Mouse (Mus musculus): ENCODE measurements around the gene Usp29. TPM values are rescaled to one million over a fixed set of nuclear protein-coding genes. Genes with fewer than 3 reads are reported as not detected.
"Not testable (repeated sequence)": the region's sequence is repeated elsewhere in the genome, so short reads cannot be mapped to it uniquely, and the experiment has no call there.

The Usp29 gene
- polyA plus RNA-seq, 1 experiment from 2014 or later: 17.5 TPM

DNA sequence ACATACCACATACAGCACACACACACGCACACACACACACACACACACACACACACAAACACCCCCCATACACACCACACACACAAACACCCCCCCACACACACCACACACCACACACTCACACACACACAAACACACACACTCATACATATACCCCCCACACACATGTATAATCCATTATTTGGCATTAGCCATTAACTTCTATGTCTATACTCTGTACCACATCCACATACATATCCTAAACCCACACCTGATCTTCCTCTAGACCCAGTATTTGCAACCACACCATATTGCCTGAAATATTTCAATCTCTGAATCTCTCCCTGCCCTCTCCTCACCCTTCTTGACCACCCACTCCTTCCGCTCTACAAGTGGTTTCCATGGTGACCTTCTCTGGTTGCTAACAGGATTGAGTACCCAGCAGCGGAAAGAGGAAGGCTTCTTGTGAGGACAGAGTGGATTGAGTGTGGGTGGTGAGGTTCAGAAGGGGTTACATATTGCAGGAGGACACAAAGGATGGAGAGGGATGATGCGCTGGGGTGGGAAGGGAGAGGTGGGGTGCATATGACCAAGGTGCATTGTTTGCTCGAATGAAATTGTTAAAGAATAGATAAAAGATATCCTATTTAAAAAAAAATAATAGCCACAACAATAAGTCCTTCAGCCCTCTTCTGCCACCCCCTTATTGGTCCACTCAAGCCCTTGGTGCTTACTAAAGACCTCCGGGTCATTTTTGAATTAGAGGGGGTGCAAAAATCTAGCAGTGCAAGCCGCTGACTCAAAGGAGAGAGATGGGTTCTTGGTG, 195.8 kb downstream of the Usp29 start:
- H3K9me3 ChIP-seq: no peaks in the 10 kb centered on the region
- peaks cover 3% of the 10 kb centered on the region; the same call in 1 of the 2 replicates for H3K4me1 ChIP-seq
- H3K36me3 ChIP-seq: no peaks in the 10 kb centered on the region
- no peak overlapping the region for H3K27ac ChIP-seq
- no peak overlapping the region for H3K4me3 ChIP-seq
- no peak overlapping the region for H3K4me2 ChIP-seq (replicated peaks)
- H3K27me3 ChIP-seq (replicated peaks): no peaks in the 10 kb centered on the region
- ATAC-seq (ENCODE audit: low FRiP score, low read depth): no peak
- WGBS: 59% methylated on average over 7 of the region's 7 CpGs
- no peak overlapping the region for H3K9ac ChIP-seq

DNA sequence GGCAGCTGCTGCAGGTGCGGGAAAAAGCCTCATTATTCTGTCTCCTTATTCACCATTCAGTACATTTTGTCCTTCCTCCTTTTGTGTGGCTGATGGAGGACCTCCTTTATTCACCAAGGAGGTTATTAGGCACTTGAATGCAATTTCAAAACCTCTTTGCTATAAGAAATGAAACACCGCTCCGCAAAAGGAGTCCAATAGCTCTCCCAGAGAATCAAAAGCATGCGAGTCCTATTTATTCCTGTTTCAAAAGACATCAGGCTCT, 196.3 kb downstream of the Usp29 start:
- H3K4me3 ChIP-seq: no peak overlapping the region
- no peaks in the 10 kb centered on the region for H3K27me3 ChIP-seq (replicated peaks)
- no peak overlapping the region for H3K9ac ChIP-seq
- no peak overlapping the region for H3K27ac ChIP-seq
- no peaks in the 10 kb centered on the region for H3K9me3 ChIP-seq
- no peaks in the 10 kb centered on the region for H3K36me3 ChIP-seq
- no peak for ATAC-seq (ENCODE audit: low FRiP score, low read depth)
- WGBS: 57% methylated on average over 4 of the region's 4 CpGs
- H3K4me2 ChIP-seq (replicated peaks): no peak overlapping the region
- peaks cover 3% of the 10 kb centered on the region; the same call in 1 of the 2 replicates for H3K4me1 ChIP-seq

DNA sequence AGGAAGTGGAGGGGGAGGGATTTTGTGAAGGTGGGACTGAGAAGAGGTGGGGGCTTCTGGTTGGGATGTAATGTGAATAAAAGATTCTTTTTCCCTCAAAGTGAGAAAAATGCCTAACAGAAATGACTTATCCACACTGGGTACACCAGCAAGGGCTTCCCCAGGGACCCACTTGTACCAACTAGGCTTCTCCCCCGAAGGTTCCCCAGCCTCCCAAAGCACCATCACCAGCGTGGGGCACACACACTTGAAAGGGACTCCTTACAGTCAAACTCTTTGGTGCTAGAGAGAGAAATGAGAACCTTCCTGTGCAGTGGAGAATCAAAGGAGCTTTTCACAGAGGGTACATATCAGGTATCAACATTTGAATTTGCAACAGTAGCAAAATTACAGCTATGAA, 198.9 kb downstream of the Usp29 start:
- Histone ChIP-seq H3K9ac (no peak overlapping the region), H3K27ac (no peak overlapping the region), H3K9me3 (no peaks in the 10 kb centered on the region), H3K27me3 (replicated peaks) (no peaks in the 10 kb centered on the region), H3K4me2 (replicated peaks) (no peak overlapping the region), H3K4me3 (no peak overlapping the region), H3K4me1 (peaks cover 3% of the 10 kb centered on the region; the same call in 1 of the 2 replicates), H3K36me3 (no peaks in the 10 kb centered on the region)
- ATAC-seq (ENCODE audit: low FRiP score, low read depth): no peak
- WGBS: 68% methylated on average over 2 of the region's 2 CpGs

DNA sequence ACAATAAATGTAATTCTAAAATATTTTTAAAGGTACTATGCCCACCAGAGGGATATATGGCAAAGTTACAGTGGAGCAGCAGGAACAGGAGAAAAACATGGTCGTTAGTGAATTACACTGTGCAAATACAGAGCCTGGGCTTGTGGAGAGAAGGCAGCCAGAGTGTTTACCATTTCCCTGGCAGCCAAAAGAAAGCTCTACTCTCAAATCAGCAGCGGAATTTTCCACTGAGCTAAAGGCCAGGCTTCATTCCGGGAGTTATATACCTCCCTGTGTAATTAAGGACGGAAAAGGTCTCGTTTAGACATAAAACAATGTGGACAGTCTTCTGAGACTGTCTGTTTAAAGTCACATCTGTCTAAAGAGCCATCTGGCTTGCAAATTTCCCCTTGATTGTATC, 204.4 kb downstream of the Usp29 start:
- Histone ChIP-seq H3K4me2 (replicated peaks) (no peak overlapping the region), H3K9ac (no peak overlapping the region), H3K36me3 (no peaks in the 10 kb centered on the region), H3K27me3 (replicated peaks) (no peaks in the 10 kb centered on the region), H3K4me3 (no peak overlapping the region), H3K9me3 (no peaks in the 10 kb centered on the region), H3K4me1 (no peaks in the 10 kb centered on the region), H3K27ac (no peak overlapping the region)
- no peak for ATAC-seq (ENCODE audit: low FRiP score, low read depth)
- WGBS: 67% methylated on average over 5 of the region's 5 CpGs

DNA sequence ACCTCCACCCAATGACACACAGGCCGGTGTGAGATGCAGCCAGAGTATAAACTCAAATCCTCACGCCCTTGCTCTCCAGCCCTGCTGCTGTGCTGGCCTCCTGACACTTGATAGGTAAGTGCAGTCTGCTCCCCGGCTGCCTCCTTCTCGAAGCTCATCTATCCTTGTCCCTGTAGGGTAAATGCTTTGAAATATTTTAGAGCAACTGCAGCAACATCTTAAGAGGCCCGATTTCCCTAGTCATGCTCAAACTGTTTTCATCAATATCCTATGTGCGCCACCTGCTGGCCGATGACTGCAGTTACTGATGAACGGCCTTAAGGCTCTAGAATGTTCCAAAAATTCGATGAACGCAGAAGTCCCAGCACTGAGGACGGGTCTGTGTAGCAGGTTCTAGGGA, 206.7 kb downstream of the Usp29 start:
- 47% methylated on average over 11 of the region's 11 CpGs for WGBS
- no peaks in the 10 kb centered on the region for H3K27me3 ChIP-seq (replicated peaks)
- no peak overlapping the region for H3K4me3 ChIP-seq
- H3K36me3 ChIP-seq: no peaks in the 10 kb centered on the region
- no peaks in the 10 kb centered on the region for H3K4me1 ChIP-seq
- no peaks in the 10 kb centered on the region for H3K9me3 ChIP-seq
- H3K27ac ChIP-seq: no peak overlapping the region
- ATAC-seq (ENCODE audit: low FRiP score, low read depth): peak; percentile 41; the same call in 1 of the 2 replicates
- no peak overlapping the region for H3K4me2 ChIP-seq (replicated peaks)
- H3K9ac ChIP-seq: no peak overlapping the region

DNA sequence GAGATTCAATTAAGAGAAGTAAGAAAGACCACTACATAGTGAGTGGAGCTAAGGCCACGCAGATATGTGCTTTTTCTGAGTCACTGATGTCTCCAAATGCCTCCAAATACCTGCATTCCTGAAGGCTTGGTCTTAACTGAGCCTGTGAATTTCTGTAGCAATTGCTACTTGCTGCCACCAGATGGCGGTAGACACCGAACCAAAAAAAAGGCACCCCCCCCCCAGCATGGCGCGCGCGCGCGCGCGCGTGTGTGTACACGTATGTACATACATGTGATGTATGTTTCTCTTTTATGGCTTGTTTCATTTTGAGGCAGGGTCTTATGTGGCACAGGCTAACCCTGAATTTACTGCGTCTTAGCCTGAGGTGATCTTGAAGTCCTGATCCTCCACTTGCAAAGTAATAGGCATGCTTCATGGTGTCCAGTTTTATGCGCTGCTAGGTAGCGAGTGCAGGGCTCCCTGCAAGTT, 210.4 kb downstream of the Usp29 start:
- Histone ChIP-seq H3K9me3 (no peaks in the 10 kb centered on the region), H3K4me2 (replicated peaks) (peak overlapping the region; percentile 47)
- WGBS: 20% methylated on average over 16 of the region's 16 CpGs

DNA sequence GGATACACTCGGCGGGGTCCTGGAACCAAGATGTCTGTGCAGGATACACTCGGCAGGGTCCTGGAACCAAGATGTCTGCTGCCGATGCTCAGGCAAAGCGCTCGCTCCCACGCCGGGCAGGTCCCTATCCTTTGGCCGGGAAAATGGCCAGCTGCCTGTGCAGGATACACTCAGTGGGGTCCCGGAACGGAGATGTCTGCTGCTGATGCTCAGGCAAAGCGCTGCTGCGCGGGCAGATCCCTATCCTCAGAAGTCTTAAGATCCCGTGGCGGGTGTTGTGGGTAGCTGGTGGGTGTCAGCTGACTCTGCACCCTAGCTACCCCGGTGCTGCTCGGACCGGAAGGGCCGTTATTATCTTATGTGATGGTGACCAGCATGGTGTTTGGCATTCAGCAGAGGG, 217.7 kb downstream of the Usp29 start:
- not testable (repeated sequence) for H3K9ac ChIP-seq; H3K4me3 ChIP-seq; H3K9me3 ChIP-seq; H3K4me1 ChIP-seq; H3K4me2 ChIP-seq (replicated peaks); ATAC-seq (ENCODE audit: low FRiP score, low read depth); H3K27ac ChIP-seq; H3K36me3 ChIP-seq; H3K27me3 ChIP-seq (replicated peaks)
- 92% methylated on average over 20 of the region's 20 CpGs for WGBS

More for the DNA sequence above, 210.4 kb downstream of the Usp29 start:
- H3K9ac ChIP-seq: no peak overlapping the region
- ATAC-seq (ENCODE audit: low FRiP score, low read depth): peak; percentile 64; the same call in 1 of the 2 replicates
- no peaks in the 10 kb centered on the region for H3K36me3 ChIP-seq
- H3K4me1 ChIP-seq: no peaks in the 10 kb centered on the region
- no peaks in the 10 kb centered on the region for H3K27me3 ChIP-seq (replicated peaks)
- H3K4me3 ChIP-seq: no peak overlapping the region
- no peak overlapping the region for H3K27ac ChIP-seq

DNA sequence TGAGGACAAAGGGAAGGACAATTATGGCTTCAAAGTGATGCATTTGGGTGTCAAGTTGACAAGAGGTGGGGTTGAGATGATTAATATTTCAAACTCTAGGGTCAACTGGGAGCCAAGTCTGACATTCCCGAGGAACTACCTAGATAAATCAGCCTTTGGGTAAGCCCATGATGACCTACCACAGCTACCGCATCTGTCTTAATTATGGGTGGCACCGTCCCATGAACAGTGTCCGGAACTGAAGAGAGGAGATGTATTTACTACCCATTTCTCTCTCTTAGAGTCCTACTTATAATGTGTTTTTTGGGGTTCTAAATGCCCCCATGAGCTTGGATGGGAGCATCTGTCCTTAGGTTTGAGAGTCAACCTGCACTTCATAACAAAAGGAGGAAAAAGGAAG, 226.2 kb downstream of the Usp29 start:
- Histone ChIP-seq H3K9ac (no peak overlapping the region), H3K27ac (no peak overlapping the region), H3K9me3 (no peaks in the 10 kb centered on the region), H3K36me3 (no peaks in the 10 kb centered on the region), H3K4me1 (no peaks in the 10 kb centered on the region), H3K4me2 (replicated peaks) (no peak overlapping the region), H3K4me3 (no peak overlapping the region), H3K27me3 (replicated peaks) (no peaks in the 10 kb centered on the region)
- ATAC-seq (ENCODE audit: low FRiP score, low read depth): no peak
- WGBS: 85% methylated on average over 4 of the region's 4 CpGs

DNA sequence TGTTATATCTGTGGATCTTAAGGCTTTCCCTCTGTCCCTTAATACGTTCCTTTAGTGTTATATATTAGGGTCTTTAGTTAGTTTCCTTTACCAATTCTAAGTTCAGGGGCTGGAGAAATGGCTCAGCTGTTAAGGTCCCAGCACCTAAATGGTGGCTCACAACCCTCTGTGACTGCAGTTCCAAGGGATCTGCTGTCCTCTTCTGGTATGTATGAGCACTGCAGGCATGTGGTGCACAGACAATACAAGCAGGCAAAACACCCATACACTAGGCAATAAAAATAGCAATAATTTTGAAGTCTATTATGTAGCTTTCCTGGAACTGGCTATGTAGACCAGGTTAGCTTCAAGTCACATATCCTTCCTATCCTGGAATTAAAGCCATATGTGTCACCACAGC, 228.2 kb downstream of the Usp29 start:
- H3K27ac ChIP-seq: no peak overlapping the region
- no peaks in the 10 kb centered on the region for H3K36me3 ChIP-seq
- H3K9ac ChIP-seq: no peak overlapping the region
- H3K4me2 ChIP-seq (replicated peaks): no peak overlapping the region
- no peaks in the 10 kb centered on the region for H3K27me3 ChIP-seq (replicated peaks)
- no peaks in the 10 kb centered on the region for H3K9me3 ChIP-seq
- 90% methylated on average over 1 of the region's 1 CpGs for WGBS
- no peak overlapping the region for H3K4me3 ChIP-seq
- ATAC-seq (ENCODE audit: low FRiP score, low read depth): no peak
- H3K4me1 ChIP-seq: no peaks in the 10 kb centered on the region

DNA sequence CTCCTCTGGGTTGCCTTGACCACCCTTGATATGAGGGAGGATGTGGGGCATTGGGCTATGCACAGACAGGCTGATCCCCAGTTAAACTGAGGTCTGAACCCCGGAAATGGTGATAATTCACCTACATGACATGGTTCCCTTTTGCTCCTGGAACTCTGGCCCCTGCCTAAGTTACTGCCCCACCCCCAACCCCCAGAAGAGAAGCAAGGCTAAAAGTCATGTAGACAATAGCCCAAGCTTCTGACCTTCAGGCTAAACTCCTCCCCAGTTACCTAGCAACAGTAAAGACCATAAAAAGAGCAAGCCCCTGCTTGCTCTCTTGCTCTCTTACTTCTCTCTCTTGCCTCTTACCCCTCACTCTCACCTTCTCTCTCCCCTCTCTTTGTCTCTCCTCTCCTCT, 243.2 kb downstream of the Usp29 start:
- H3K9me3 ChIP-seq: peaks cover 7% of the 10 kb centered on the region; the same call in 1 of the 2 replicates
- no peak for ATAC-seq (ENCODE audit: low FRiP score, low read depth)
- H3K27me3 ChIP-seq (replicated peaks): no peaks in the 10 kb centered on the region
- no peak overlapping the region for H3K27ac ChIP-seq
- H3K4me3 ChIP-seq: no peak overlapping the region
- no peaks in the 10 kb centered on the region for H3K36me3 ChIP-seq
- H3K9ac ChIP-seq: no peak overlapping the region
- WGBS: 64% methylated on average over 1 of the region's 1 CpGs
- H3K4me2 ChIP-seq (replicated peaks): no peak overlapping the region
- no peaks in the 10 kb centered on the region for H3K4me1 ChIP-seq

DNA sequence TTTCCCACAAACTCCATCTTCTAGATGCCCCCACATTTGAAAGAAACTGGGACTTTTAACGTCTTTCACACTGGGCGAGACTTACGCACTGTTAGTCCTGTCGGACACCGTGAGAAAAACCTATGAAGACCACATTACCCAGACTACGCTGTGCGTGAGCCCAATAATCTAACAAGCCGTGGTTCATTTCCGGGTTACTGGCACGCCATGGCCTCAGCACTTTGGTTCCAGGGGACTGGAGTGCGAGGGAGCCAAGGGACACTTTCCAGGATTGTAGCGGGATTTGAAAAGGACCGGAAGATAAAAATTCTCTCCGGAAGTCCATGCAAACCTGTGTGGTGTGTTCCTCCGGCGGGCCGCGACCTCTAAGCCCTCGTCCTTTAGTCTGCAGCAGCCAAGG, 246.5 kb downstream of the Usp29 start:
- H3K4me2 ChIP-seq (replicated peaks): no peak overlapping the region
- H3K27me3 ChIP-seq (replicated peaks): no peaks in the 10 kb centered on the region
- no peak overlapping the region for H3K4me3 ChIP-seq
- WGBS: 94% methylated on average over 19 of the region's 19 CpGs
- H3K27ac ChIP-seq: no peak overlapping the region
- ATAC-seq (ENCODE audit: low FRiP score, low read depth): no peak
- no peaks in the 10 kb centered on the region for H3K4me1 ChIP-seq
- peaks cover 7% of the 10 kb centered on the region; the same call in 1 of the 2 replicates for H3K9me3 ChIP-seq
- H3K36me3 ChIP-seq: no peaks in the 10 kb centered on the region
- H3K9ac ChIP-seq: no peak overlapping the region

DNA sequence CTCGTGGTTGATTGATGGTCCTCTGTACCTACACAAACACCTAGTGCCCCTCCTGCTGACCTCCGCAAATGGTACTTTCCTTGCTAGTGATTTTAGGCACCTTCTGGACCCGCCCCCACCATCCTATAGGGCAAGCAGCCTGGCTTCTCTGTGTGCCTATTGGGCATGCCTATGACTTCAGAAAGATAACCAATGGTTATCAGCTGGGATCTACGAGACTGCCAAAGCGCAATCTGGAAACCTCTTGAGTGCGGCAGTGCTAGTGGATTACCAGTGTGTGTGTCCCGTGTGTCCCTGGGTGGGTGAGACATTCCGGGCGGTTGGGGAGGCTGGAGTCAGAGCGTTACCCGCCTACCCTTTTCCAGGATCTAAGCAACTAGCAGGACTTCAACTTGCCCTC, 264.9 kb downstream of the Usp29 start, which contains the start of gene Aurkc:
Gene Aurkc (plus strand): TSS at position 50 of the 400 bp plus-strand sequence.
- ATAC-seq (ENCODE audit: low FRiP score, low read depth); H3K27me3 ChIP-seq (replicated peaks); H3K4me3 ChIP-seq; H3K36me3 ChIP-seq; H3K4me1 ChIP-seq; H3K9ac ChIP-seq; H3K4me2 ChIP-seq (replicated peaks); H3K9me3 ChIP-seq; H3K27ac ChIP-seq: not testable (repeated sequence)
- 87% methylated on average over 11 of the region's 11 CpGs for WGBS

DNA sequence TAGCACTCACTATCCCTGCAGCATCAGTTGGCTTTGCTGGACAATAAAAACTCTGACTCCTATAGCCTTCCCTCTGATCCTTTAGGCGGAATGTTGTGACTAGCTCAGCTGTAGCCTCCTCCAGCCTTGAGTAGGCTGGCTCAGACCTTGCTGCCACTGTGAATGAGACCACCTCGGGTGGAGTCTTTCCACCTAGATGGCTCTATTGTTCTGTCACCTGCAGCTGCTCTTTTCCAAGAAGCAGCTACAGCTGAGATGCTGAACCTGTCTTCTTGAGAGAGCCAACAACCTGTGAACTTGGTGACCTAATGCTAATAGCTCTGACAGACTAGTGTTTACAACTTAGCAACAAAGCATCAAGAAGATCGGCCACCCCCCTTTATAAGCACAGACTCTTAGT, 268.5 kb downstream of the Usp29 start:
- not testable (repeated sequence) for H3K9ac ChIP-seq; H3K36me3 ChIP-seq; H3K27ac ChIP-seq; ATAC-seq (ENCODE audit: low FRiP score, low read depth); H3K27me3 ChIP-seq (replicated peaks); H3K4me1 ChIP-seq; H3K4me3 ChIP-seq; H3K4me2 ChIP-seq (replicated peaks); H3K9me3 ChIP-seq
- 58% methylated on average over 3 of the region's 3 CpGs for WGBS

Data from neural tube, embryonic 12.5 days (tissue).